Mouse (Mus musculus): Measurements from ENCODE around the gene Ssc4d. TPM values are rescaled to one million over a fixed set of nuclear protein-coding genes. Genes with fewer than 3 reads are reported as not detected.

Ssc4d gene
- polyA plus RNA-seq, 1 experiment from 2014 or later = 1.0 TPM

GRCm38 (mm10) chr5:135996162-135996561 is 21.8 kb upstream of the Ssc4d start:
- no peak overlapping the region; the same call in 1 of the 2 replicates for H3K9ac ChIP-seq (replicated peaks)
- H3K36me3 ChIP-seq = peaks cover 39% of the 10 kb centered on the region
- H3K4me3 ChIP-seq (replicated peaks) = peak overlapping the region; percentile 84; the same call in 1 of the 2 replicates
- no peaks in the 10 kb centered on the region for H3K27me3 ChIP-seq
- no peaks in the 10 kb centered on the region for H3K9me3 ChIP-seq
- no peak overlapping the region for H3K27ac ChIP-seq
- 91% methylated on average over 8 of the region's 8 CpGs for WGBS
- H3K4me2 ChIP-seq (replicated peaks) = no peak overlapping the region
- no peak for ATAC-seq
- peaks cover 16% of the 10 kb centered on the region for H3K4me1 ChIP-seq (replicated peaks)

DNA sequence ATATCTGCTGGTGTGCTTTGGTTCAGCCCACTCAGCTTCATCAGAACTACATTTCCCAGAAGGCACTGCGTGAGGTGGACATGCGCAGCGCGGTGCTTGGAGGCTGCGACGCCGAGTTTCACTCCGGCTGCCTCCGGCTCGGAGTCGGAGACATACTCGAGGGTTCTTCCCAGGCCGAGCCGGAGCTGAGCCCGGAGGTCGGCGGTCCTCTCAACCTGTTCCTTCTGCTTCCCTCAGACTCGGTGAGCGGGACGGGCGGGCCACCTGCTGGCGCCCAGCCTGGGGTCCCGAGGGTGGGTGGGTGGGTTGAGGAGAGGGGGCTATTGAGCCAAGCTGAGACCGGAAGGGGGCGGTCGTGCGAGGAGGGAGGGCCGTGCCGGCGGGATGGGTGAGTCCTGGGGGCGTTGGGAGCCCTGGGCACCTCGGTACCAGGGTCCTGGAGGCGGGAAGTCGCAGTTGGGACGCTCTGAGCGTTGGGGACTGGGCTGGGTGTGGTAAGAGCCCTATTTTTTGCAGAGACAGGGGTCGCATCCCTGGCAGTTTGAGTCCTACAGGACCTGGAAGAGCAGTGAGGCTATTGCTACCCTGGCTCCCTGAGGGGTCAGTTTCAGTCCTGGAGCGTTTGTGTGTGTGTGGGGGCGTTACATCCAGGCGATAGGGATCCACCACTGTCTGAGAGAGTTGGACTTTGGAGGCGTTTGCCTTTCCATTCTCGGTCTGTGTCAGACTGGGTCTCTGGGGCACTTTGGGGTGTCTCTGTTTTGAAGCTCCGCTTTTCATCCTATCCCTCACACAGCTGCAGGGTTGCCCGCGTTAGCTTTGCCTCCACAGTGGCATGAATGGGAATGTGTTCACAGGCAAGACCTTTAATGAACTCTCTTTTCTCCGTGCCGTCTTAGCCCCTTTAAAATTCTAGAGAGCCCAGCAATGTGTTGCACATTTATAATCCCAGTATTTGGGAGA is 20.7 kb upstream of the Ssc4d start, which contains the start of gene Dtx2:
Gene Dtx2 (plus strand): TSS at position 76 of the 963 bp plus-strand sequence.
- H3K9me3 ChIP-seq = no peaks in the 10 kb centered on the region
- peaks cover 16% of the 10 kb centered on the region for H3K4me1 ChIP-seq (replicated peaks)
- H3K4me3 ChIP-seq (replicated peaks) = peak within 1 kb of the TSS; percentile 84

DNA sequence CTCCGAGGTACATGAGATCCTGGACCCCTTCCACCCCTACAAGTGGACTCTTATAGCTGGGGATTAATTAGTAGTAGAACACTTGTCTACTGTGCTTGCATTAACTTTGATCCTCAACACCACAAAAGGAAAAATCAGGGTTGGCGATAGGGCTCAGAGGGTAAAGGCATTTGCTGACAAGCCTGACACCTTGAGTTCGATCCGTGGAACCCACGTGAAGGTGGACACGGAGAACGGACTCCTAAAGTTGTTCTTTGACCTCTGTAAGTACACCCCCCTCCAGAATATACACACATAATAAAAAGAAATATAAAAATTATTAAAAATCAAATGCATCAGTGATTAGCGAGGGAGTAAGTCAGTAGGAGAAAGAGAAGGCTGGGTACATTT is 20.0 kb upstream of the Ssc4d start:
- peak overlapping the region; percentile 84; the same call in 1 of the 2 replicates for H3K4me3 ChIP-seq (replicated peaks)
- no peak overlapping the region for H3K27ac ChIP-seq
- H3K9ac ChIP-seq (replicated peaks) = no peak overlapping the region
- 70% methylated on average over 8 of the region's 8 CpGs for WGBS
- H3K9me3 ChIP-seq = no peaks in the 10 kb centered on the region
- peak; percentile 59 for ATAC-seq
- H3K4me1 ChIP-seq (replicated peaks) = peaks cover 16% of the 10 kb centered on the region
- H3K4me2 ChIP-seq (replicated peaks) = no peak overlapping the region
- no peaks in the 10 kb centered on the region for H3K27me3 ChIP-seq
- H3K36me3 ChIP-seq = peaks cover 30% of the 10 kb centered on the region

More for the DNA sequence above, 20.7 kb upstream of the Ssc4d start, which contains the start of gene Dtx2:
- H3K27me3 ChIP-seq = no peaks in the 10 kb centered on the region
- peaks cover 37% of the 10 kb centered on the region for H3K36me3 ChIP-seq
- H3K4me2 ChIP-seq (replicated peaks) = peak within 1 kb of the TSS; percentile 79
- peak; percentile 95 for ATAC-seq
- peak within 1 kb of the TSS; percentile 85 for H3K27ac ChIP-seq
- peak within 1 kb of the TSS; percentile 93 for H3K9ac ChIP-seq (replicated peaks)
- whole genome bisulfite sequencing = 1% methylated on average over 47 of the region's 47 CpGs

DNA sequence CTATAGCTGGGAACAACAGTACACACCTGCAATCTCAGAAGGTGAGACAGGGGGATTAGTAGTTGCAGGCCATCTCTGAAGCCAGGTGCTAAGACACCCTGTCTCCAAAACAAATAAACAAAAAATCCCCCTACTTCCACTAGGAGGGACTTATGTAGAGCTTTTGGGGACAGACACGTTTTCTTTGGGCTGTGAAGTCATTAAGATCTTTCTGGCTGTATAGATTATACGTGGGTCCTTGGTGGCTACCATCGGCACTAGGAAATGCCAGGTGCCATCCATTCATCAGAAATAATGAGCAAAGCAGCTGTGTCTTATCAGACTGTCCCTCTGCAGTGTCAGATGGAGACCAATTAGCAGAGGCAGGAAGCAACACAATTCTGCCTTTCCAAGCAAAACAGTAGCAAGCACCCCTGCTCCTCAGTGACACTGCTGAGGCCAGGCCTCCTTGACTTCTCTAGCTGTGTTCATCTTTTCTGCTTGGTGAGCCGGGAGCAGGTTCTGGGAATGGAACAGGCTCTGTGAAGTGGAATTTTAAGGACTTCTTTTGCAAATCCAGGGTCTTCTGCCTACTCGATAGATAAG is 19.1 kb upstream of the Ssc4d start:
- Histone ChIP-seq H3K9ac (replicated peaks) (no peak overlapping the region), H3K4me3 (replicated peaks) (no peak overlapping the region), H3K4me1 (replicated peaks) (peaks cover 16% of the 10 kb centered on the region), H3K36me3 (peaks cover 22% of the 10 kb centered on the region), H3K27me3 (no peaks in the 10 kb centered on the region), H3K4me2 (replicated peaks) (no peak overlapping the region), H3K27ac (no peak overlapping the region), H3K9me3 (no peaks in the 10 kb centered on the region)
- WGBS = 59% methylated on average over 5 of the region's 5 CpGs
- ATAC-seq = no peak

GRCm38 (mm10) chr5:135990601-135991000 is 16.3 kb upstream of the Ssc4d start:
- Histone ChIP-seq H3K4me3 (replicated peaks) (no peak overlapping the region), H3K4me1 (replicated peaks) (peaks cover 4% of the 10 kb centered on the region), H3K4me2 (replicated peaks) (no peak overlapping the region), H3K9me3 (no peaks in the 10 kb centered on the region), H3K27me3 (no peaks in the 10 kb centered on the region), H3K9ac (replicated peaks) (no peak overlapping the region), H3K36me3 (no peaks in the 10 kb centered on the region), H3K27ac (no peak overlapping the region)
- 70% methylated on average over 5 of the region's 5 CpGs for WGBS
- ATAC-seq = no peak

DNA sequence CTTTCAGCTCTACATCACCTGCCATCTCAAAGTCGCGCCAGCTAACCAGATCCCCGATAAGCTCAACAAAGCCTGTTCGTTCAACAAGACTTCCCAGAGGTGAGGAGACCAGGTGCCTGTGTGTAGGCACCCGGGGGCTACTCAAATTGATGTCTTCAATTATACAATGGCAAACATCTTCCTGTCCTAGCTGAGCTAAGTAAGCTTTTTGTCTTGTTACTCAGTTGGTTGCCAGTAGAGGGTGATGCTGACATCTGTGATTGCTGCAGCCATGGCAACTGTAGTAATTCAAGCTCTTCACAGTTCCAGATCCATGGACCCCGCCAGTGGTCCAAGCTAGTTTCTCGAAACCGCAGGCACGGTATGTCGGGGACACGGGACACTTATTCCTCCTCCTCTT is 12.9 kb upstream of the Ssc4d start:
- no peak overlapping the region for H3K4me2 ChIP-seq (replicated peaks)
- H3K36me3 ChIP-seq = no peaks in the 10 kb centered on the region
- no peaks in the 10 kb centered on the region for H3K4me1 ChIP-seq (replicated peaks)
- H3K9ac ChIP-seq (replicated peaks) = no peak overlapping the region
- ATAC-seq = no peak
- H3K27me3 ChIP-seq = no peaks in the 10 kb centered on the region
- WGBS = 57% methylated on average over 11 of the region's 11 CpGs
- no peak overlapping the region for H3K27ac ChIP-seq
- H3K9me3 ChIP-seq = no peaks in the 10 kb centered on the region
- no peak overlapping the region for H3K4me3 ChIP-seq (replicated peaks)

DNA sequence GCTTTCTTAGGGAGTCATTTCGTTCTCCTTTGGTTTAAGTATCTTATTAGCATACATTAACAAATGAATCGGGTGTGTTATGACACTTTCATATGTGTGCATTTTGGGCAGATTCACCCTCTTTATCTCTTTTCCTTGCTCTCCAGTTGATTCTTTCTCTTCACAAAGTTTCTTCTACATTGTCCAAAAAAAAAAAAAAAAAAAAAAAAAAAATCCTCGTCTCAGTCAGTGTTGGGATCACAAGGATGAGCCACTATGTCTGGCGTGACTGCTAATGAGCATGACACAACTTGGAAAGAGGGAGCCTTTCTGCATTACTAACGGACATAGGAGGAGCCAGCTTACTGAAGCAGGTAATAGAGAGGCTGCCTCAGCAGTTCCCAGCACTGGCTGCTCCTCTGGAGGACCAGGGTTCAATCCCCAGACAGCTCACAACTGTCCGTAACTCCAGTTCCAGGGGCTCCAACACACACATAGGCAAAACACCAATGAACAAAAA is 10.3 kb upstream of the Ssc4d start:
- H3K4me1 ChIP-seq (replicated peaks) = no peaks in the 10 kb centered on the region
- no peak overlapping the region for H3K27ac ChIP-seq
- no peaks in the 10 kb centered on the region for H3K27me3 ChIP-seq
- no peak overlapping the region for H3K4me2 ChIP-seq (replicated peaks)
- no peaks in the 10 kb centered on the region for H3K9me3 ChIP-seq
- no peak overlapping the region for H3K9ac ChIP-seq (replicated peaks)
- H3K36me3 ChIP-seq = no peaks in the 10 kb centered on the region
- no peak for ATAC-seq
- WGBS = 67% methylated on average over 6 of the region's 6 CpGs
- no peak overlapping the region for H3K4me3 ChIP-seq (replicated peaks)

- Histone ChIP-seq H3K4me3 (replicated peaks) (no peak overlapping the region), H3K9me3 (no peaks in the 10 kb centered on the region), H3K27me3 (no peaks in the 10 kb centered on the region), H3K4me2 (replicated peaks) (no peak overlapping the region), H3K27ac (no peak overlapping the region), H3K9ac (replicated peaks) (no peak overlapping the region), H3K4me1 (replicated peaks) (no peaks in the 10 kb centered on the region), H3K36me3 (no peaks in the 10 kb centered on the region)
- WGBS = 35% methylated on average over 6 of the region's 6 CpGs
- no peak for ATAC-seq
These were observed 8.1 kb upstream of the Ssc4d start for GRCm38 (mm10) chr5:135982398-135982797.

- 78% methylated on average over 8 of the region's 8 CpGs for WGBS
- no peak within 1 kb of the TSS for H3K27ac ChIP-seq
- no peaks in the 10 kb centered on the region for H3K9me3 ChIP-seq
- H3K4me3 ChIP-seq (replicated peaks) = no peak within 1 kb of the TSS
- ATAC-seq = no peak
- H3K9ac ChIP-seq (replicated peaks) = no peak within 1 kb of the TSS
- no peaks in the 10 kb centered on the region for H3K4me1 ChIP-seq (replicated peaks)
- H3K4me2 ChIP-seq (replicated peaks) = no peak within 1 kb of the TSS
- no peaks in the 10 kb centered on the region for H3K27me3 ChIP-seq
- H3K36me3 ChIP-seq = no peaks in the 10 kb centered on the region
These were observed 5.6 kb upstream of the Ssc4d start, which contains the start of gene Zp3 for GRCm38 (mm10) chr5:135979904-135980303. TSS of gene Zp3 (plus strand) at chr5:135980099.

DNA sequence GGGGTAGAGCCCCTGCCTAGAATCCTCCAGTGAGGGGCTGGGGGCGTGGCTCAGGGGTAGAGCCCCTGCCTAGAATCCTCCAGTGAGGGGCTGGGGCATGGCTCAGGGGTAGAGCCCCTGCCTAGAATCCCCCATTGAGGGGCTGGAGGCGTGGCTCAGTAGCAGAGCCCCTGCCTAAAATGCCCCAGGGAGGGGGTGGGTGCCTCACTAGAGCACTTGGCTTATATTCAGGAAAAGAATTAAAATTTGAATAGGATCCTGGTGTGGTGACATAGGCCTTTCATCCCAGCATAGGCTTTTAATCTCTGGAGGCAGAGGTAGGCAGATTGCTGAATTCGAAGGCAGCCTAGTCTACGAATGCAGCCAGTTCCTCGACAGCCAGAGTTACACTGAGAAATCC is 5.0 kb upstream of the Ssc4d start:
- 74% methylated on average over 5 of the region's 5 CpGs for WGBS

DNA sequence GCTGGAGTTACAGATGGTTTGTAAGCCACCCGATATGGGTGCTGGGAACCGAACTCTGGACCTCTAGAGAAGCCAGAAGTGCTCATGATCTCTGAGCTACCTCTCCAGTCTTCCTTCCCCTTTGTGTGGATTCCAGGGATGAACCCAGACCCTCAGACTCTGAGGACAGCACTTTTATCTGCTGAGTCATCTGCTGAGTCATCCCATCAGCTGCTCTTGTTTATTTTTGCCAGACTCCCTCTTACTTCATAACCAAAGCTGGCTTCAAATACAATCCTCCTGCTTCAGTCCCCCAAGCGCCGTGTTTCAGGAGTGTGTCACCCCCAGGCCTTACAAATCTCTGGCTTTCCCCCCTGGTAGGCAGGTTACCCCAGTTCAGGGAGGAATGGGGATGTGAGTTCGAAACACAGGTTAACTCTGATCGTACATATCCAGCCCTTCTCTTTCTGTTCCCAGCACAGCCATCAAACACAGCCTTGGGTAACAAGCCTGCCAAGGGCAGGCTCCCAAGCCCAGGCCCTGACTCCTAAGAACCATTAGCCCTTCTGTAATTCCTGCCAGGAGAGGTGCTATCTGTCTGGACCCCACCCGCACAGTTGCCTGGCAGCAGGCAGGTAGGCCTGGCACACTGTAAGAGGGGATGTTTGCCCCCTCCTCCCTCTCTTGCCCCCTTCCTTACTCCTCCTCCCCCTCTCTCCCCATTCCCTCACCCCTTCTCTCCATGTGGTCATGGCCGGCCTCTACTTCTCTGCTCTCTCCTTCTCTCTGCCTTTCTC is 1.8 kb upstream of the Ssc4d start:
- no peaks in the 10 kb centered on the region for H3K9me3 ChIP-seq
- no peak overlapping the region for H3K4me2 ChIP-seq (replicated peaks)
- no peak for ATAC-seq
- no peaks in the 10 kb centered on the region for H3K27me3 ChIP-seq
- no peaks in the 10 kb centered on the region for H3K36me3 ChIP-seq
- no peak overlapping the region for H3K4me3 ChIP-seq (replicated peaks)
- H3K9ac ChIP-seq (replicated peaks) = no peak overlapping the region
- WGBS = 96% methylated on average over 8 of the region's 8 CpGs
- no peak overlapping the region for H3K27ac ChIP-seq
- H3K4me1 ChIP-seq (replicated peaks) = no peaks in the 10 kb centered on the region

More for the DNA sequence above, 5.0 kb upstream of the Ssc4d start:
- no peaks in the 10 kb centered on the region for H3K27me3 ChIP-seq
- ATAC-seq = no peak
- H3K9ac ChIP-seq (replicated peaks) = no peak overlapping the region
- H3K36me3 ChIP-seq = no peaks in the 10 kb centered on the region
- no peaks in the 10 kb centered on the region for H3K4me1 ChIP-seq (replicated peaks)
- H3K27ac ChIP-seq = no peak overlapping the region
- no peak overlapping the region for H3K4me3 ChIP-seq (replicated peaks)
- no peaks in the 10 kb centered on the region for H3K9me3 ChIP-seq
- no peak overlapping the region for H3K4me2 ChIP-seq (replicated peaks)

Measured in midbrain, embryonic 13.5 days (tissue).